Mouse (Mus musculus) hindbrain, embryonic 16.5 days (tissue): ENCODE data around the gene Shank2. TPM values are rescaled to one million over a fixed set of nuclear protein-coding genes. Genes with fewer than 3 reads are reported as not detected.

Experiments used
- ATAC-seq: fragments of 200-750 bp; cut with Nextera tagmentation; 2 replicates; pipeline ENCODE4 v1.8.0; 2017; ENCODE audit warnings: moderate TSS enrichment, moderate library complexity
- H3K27ac ChIP-seq: fragments of 300-500 bp; sonication (generic); 2 replicates; pipeline ENCODE4 v1.5.1; 2014; ENCODE audit warnings: low read depth, mild to moderate bottlenecking, control low read depth, low read length, moderate library complexity
- H3K27me3 ChIP-seq: fragments of 300-500 bp; sonication (generic); replicated peaks from 2 replicates; pipeline ENCODE4 v1.6.1; 2014; ENCODE audit warnings: low read length; ENCODE audit not compliant: control insufficient read depth, insufficient read depth
- H3K36me3 ChIP-seq: fragments of 300-500 bp; sonication (generic); 2 replicates; pipeline ENCODE4 v1.6.1; 2014; ENCODE audit warnings: mild to moderate bottlenecking, low read length, moderate library complexity, mixed read lengths; ENCODE audit not compliant: control insufficient read depth, insufficient read depth
- H3K4me1 ChIP-seq: fragments of 300-500 bp; sonication (generic); 2 replicates; pipeline ENCODE4 v1.6.1; 2014; ENCODE audit warnings: low read depth, low read length; ENCODE audit not compliant: control insufficient read depth, insufficient read depth
- H3K4me2 ChIP-seq: fragments of 300-500 bp; sonication (generic); 2 replicates; pipeline ENCODE4 v1.6.1; 2014; ENCODE audit warnings: mild to moderate bottlenecking, low read length, control low read depth, moderate library complexity
- H3K4me3 ChIP-seq: fragments of 300-500 bp; sonication (generic); 2 replicates; pipeline ENCODE4 v1.5.1; 2014; ENCODE audit warnings: mild to moderate bottlenecking, low read length, control low read depth, moderate library complexity
- H3K9ac ChIP-seq: fragments of 300-500 bp; sonication (generic); 2 replicates; pipeline ENCODE4 v1.6.1; 2014; ENCODE audit warnings: low read depth, mild to moderate bottlenecking, control low read depth, low read length, moderate library complexity
- H3K9me3 ChIP-seq: fragments of 300-500 bp; sonication (generic); 2 replicates; pipeline ENCODE4 v1.6.1; 2014; ENCODE audit warnings: mild to moderate bottlenecking, low read length, moderate library complexity; ENCODE audit not compliant: control insufficient read depth
- WGBS: fragments of 180-500 bp; shearing (Covaris S2); extraction: QIAGEN DNeasy Blood & Tissue Kit; methylation state at CpG from one replicate; pipeline ENCODE4 v1.1.7; 2014; 5-methylcytosine and 5-hydroxymethylcytosine counted together
- polyA plus RNA-seq: library from polyadenylated mRNA; unstranded; fragments of >200 nt; fragmentation: Nextera tagmentation; extraction: Ambion mirVana; gene quantifications from 2 replicates; pipeline ENCODE4 v1.2.1, GENCODE M21; 2015

The Shank2 gene
- polyA plus RNA-seq, 1 experiment from 2014 or later, result 9.0 TPM

DNA sequence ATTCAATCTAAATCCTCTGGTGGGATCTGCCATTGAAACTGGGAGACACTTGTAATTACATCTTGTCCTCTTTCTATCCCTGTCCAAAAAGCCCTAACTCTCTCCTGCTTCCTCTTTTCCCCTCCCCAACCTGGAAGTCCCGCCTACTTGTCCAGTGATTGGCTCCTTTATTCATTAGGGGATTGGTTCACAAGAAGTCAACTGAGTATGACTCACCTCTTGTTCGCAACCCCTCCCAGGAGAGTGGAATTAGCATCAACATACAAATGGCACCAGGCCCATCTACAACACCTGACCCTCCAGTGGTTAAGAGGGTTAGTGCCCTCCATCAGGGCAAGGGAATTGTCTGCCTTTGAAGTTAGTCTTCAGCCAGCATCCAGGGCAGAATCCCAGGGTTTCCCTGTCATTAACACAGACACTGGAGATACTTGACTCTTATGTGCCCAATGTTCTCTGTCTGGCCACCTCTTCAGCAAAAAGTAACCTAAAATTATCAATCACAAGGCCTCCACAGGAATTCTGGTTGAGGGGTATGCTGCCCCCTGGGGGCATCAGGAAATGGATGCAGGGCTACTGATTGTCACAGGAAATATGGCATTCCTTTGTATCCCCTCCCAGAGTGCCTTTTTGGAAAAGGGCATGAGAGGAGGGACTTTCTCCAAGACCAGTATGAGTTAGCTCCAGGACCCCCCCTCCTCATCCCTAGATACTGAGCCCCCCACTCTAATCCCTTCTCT lies 247.1 kb downstream of the Shank2 start:
- Histone ChIP-seq H3K4me3 (no peak overlapping the region), H3K36me3 (no peaks in the 10 kb centered on the region), H3K27ac (no peak overlapping the region), H3K27me3 (no peaks in the 10 kb centered on the region), H3K9ac (no peak overlapping the region), H3K9me3 (no peaks in the 10 kb centered on the region), H3K4me2 (no peak overlapping the region), H3K4me1 (peaks cover 3% of the 10 kb centered on the region)
- no peak for ATAC-seq
- WGBS, result 56% methylated on average over 2 of the region's 2 CpGs

DNA sequence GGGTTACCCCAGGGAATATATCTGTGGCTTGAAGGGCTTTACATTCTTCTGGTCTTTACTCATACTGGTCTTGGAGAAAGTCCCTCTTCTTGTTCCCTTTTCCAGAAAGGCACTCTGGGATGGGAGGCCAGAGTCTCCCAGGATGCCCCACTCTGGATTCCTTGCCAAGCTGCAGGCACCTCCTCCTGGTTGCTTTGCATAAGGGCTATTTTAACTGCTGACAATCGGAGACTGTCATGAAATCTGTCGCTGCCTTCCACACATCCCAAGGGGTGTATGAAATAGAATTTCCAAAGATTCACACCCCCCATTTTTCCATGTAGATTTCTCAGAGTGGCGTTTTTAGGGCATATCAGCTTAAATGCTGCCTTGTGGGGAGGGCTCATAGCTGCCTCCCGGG lies 249.1 kb downstream of the Shank2 start:
- WGBS, result 71% methylated on average over 4 of the region's 4 CpGs
- ATAC-seq, result no peak
- H3K9ac ChIP-seq, result no peak overlapping the region

DNA sequence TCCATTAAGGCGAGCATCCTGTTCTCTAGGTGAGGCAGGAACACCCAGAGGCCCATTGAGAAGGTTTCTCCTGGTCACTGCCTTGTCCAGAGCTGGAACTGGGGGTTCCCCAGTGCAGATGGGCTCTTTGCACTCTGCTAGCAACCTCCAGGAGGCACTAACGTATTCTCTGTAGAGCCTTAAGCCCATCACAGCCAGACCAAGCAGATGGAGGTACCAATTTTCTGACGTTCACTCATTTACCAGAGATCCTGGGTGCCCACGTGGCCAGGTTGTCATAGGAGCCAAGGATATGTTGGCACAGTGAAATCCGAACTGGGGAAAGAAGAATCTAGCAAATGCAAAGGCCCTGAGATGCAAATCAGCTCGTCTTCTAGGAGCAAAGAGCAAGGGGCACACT lies 249.5 kb downstream of the Shank2 start:
- no peaks in the 10 kb centered on the region for H3K36me3 ChIP-seq
- H3K4me3 ChIP-seq, result no peak overlapping the region
- H3K4me1 ChIP-seq, result peaks cover 8% of the 10 kb centered on the region
- H3K27me3 ChIP-seq, result no peaks in the 10 kb centered on the region
- H3K9me3 ChIP-seq, result no peaks in the 10 kb centered on the region
- 60% methylated on average over 6 of the region's 6 CpGs for WGBS
- ATAC-seq, result no peak
- H3K9ac ChIP-seq, result no peak overlapping the region
- no peak overlapping the region for H3K27ac ChIP-seq
- no peak overlapping the region for H3K4me2 ChIP-seq

More for the DNA sequence above, 249.1 kb downstream of the Shank2 start:
- Histone ChIP-seq H3K27ac (no peak overlapping the region), H3K36me3 (no peaks in the 10 kb centered on the region), H3K4me3 (no peak overlapping the region), H3K4me1 (peaks cover 8% of the 10 kb centered on the region), H3K27me3 (no peaks in the 10 kb centered on the region), H3K4me2 (no peak overlapping the region), H3K9me3 (no peaks in the 10 kb centered on the region)

DNA sequence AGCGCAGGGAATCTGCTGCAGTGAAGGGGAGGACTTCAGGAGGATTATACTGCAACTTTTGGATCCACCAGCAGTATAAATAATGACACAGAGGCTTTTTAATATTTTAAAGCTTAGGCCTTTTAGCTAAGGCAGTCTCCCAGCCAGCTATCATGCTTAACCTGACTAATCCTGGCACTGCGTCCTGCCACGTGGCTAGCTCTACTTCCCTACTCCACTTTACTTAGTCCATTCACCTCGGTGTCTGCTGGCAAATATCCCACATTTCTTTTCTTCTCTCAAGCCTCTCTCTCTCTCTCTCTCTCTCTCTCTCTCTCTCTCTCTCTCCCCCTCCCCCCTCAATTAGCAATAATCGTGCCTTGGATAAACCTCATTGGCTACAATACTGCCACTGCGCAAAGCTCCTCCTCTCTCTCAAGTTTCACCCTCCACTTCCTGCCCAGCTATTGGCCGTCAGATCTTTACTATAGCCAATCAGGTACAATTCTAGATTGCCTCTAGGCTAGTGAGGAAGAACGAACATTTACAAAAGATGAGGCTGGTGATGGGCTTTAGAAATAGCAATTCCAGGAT lies 253.0 kb downstream of the Shank2 start:
- no peak overlapping the region for H3K4me3 ChIP-seq
- H3K9ac ChIP-seq, result no peak overlapping the region
- H3K36me3 ChIP-seq, result no peaks in the 10 kb centered on the region
- peaks cover 16% of the 10 kb centered on the region for H3K4me1 ChIP-seq
- peak overlapping the region; percentile 12; the same call in 1 of the 2 replicates for H3K27ac ChIP-seq
- H3K4me2 ChIP-seq, result 0 out of 2 replicates have a peak overlapping the region, but pooled peaks have one; percentile 3
- H3K27me3 ChIP-seq, result no peaks in the 10 kb centered on the region
- 32% methylated on average over 8 of the region's 8 CpGs for WGBS
- ATAC-seq, result 0 out of 2 replicates have a peak, but pooled peaks have one; percentile 38
- H3K9me3 ChIP-seq, result no peaks in the 10 kb centered on the region

DNA sequence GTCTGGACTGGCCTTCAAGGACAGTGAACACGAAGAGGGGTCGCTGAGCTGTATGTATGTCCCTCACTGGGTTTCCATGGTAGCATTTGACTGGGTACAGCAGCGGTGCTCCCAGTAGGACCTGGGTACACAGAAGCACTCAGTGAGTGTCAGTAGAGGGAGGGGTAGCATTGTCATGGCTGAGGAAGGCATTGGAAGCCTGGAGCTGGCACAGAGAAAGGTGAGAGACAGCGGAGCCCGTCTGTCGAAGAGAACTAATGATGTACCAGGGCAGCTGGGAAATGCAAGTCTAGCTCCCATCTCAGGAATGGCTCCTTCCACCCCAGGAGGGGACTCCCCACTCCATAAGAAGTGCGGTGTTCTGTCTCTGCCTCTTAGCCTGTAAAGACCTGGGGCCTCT lies 256.1 kb downstream of the Shank2 start:
- 55% methylated on average over 7 of the region's 7 CpGs for WGBS
- Histone ChIP-seq H3K4me1 (peaks cover 13% of the 10 kb centered on the region), H3K4me3 (no peak overlapping the region), H3K9ac (no peak overlapping the region), H3K27ac (no peak overlapping the region), H3K9me3 (no peaks in the 10 kb centered on the region), H3K36me3 (no peaks in the 10 kb centered on the region), H3K27me3 (no peaks in the 10 kb centered on the region), H3K4me2 (no peak overlapping the region)
- ATAC-seq, result no peak

DNA sequence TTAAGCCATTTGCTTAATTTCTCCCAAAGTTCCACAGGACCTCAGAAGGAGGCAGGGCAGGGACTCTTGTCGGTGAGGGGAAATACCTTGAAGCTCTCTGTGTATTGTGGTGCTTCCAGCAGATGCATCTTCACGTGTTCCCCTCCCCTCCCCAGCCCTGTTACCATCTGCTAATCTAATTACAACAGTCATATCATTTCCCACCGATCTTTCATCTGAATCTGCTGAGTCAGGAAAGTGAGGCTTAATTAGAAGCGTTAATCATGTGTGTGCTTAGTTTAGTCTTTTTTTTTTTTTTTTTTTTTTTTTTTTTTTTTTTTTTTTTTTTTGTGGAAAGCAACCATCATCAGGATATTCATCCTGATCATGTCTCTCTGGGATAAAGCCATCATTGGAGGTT lies 256.6 kb downstream of the Shank2 start:
- ATAC-seq, result no peak
- H3K9me3 ChIP-seq, result no peaks in the 10 kb centered on the region
- no peaks in the 10 kb centered on the region for H3K36me3 ChIP-seq
- H3K27me3 ChIP-seq, result no peaks in the 10 kb centered on the region
- no peak overlapping the region for H3K27ac ChIP-seq
- no peak overlapping the region for H3K9ac ChIP-seq
- peaks cover 13% of the 10 kb centered on the region for H3K4me1 ChIP-seq
- no peak overlapping the region for H3K4me2 ChIP-seq
- H3K4me3 ChIP-seq, result no peak overlapping the region
- WGBS, result 28% methylated on average over 4 of the region's 4 CpGs

DNA sequence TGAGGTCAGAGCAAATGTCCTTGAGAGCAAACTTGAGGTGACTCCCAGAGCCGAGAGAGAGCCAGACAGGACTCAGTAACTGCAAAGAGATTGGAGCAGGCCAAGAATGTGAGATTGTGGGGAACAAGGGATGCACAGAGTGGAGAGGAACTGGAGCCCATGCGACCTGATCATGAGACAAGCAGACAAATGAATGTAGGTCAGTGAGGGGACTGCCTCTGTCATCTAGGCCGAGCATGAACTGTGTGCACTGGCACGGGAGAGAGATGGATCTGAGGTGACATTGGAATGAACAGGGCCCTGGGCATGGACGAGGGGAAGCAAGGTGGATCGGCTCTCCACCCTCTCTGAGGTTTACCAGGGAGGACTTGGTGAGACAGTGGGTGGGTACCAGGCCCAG lies 260.9 kb downstream of the Shank2 start:
- 83% methylated on average over 6 of the region's 6 CpGs for WGBS
- Histone ChIP-seq H3K27ac (no peak overlapping the region), H3K4me3 (no peak overlapping the region), H3K9ac (no peak overlapping the region), H3K4me1 (peaks cover 6% of the 10 kb centered on the region), H3K36me3 (no peaks in the 10 kb centered on the region), H3K4me2 (no peak overlapping the region), H3K27me3 (no peaks in the 10 kb centered on the region), H3K9me3 (no peaks in the 10 kb centered on the region)
- no peak for ATAC-seq

DNA sequence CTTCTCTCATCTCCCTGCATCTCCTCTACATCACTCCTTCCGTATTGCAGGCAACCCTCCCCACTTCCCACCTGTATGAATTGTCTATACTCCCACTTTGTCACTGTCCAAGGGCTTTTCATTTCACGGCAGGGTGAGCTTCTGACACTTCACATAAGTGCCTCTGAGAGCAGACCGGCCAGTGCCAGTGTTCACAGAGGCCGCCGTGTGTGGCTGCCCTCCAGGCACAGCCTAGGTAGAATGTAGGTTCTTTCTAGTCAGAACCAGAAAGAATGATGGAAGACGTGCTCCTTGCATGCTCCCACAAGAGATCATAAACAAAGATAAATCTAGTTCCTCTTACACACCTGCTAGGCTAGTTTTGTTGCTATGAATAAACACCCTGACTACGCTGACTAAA lies 265.0 kb downstream of the Shank2 start:
- 69% methylated on average over 7 of the region's 7 CpGs for WGBS
- Histone ChIP-seq H3K9ac (no peak overlapping the region), H3K4me3 (no peak overlapping the region), H3K27me3 (no peaks in the 10 kb centered on the region), H3K4me2 (no peak overlapping the region), H3K36me3 (no peaks in the 10 kb centered on the region), H3K9me3 (no peaks in the 10 kb centered on the region), H3K4me1 (no peaks in the 10 kb centered on the region), H3K27ac (no peak overlapping the region)
- ATAC-seq, result no peak

DNA sequence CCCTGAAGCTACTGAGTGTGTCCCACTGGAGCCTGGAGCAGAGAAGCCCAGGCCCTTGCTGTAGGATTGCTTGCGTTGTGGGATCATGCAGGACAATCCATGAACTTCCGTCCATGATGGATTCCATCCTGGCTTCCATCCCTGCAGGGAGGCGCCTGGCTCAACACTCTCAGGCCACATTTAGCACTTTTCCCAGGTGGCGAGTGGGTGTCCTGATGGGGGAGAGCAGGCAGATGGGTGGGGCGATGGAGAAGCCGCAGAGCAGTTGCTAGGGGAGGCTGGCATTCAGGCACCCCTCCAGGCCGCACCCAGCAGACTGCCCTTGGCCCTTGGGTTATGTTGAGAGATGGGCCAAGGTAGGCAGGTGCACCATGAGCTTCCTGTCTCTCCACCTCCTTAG lies 266.6 kb downstream of the Shank2 start:
- H3K27ac ChIP-seq, result no peak overlapping the region
- no peaks in the 10 kb centered on the region for H3K36me3 ChIP-seq
- H3K4me1 ChIP-seq, result no peaks in the 10 kb centered on the region
- 87% methylated on average over 7 of the region's 7 CpGs for WGBS
- no peaks in the 10 kb centered on the region for H3K27me3 ChIP-seq
- no peak overlapping the region for H3K4me3 ChIP-seq
- H3K9ac ChIP-seq, result no peak overlapping the region
- H3K4me2 ChIP-seq, result no peak overlapping the region
- H3K9me3 ChIP-seq, result no peaks in the 10 kb centered on the region
- ATAC-seq, result no peak
